Mouse (Mus musculus): ENCODE results near the gene Cct2. TPM values are rescaled to one million over a fixed set of nuclear protein-coding genes. Genes with fewer than 3 reads are reported as not detected.
A peak's percentile ranks its signal among the peaks of the same experiment; 100 is the strongest.
"Not testable (repeated sequence)": the region's sequence is repeated elsewhere in the genome, so short reads cannot be mapped to it uniquely, and the experiment has no call there.

The Cct2 gene
- polyA plus RNA-seq, 1 experiment from 2014 or later, result 213 TPM

- Histone ChIP-seq H3K27me3 (ENCODE audit: control insufficient read depth, insufficient read depth, low read depth, low read length) (no peaks in the 10 kb centered on the region), H3K4me3 (ENCODE audit: low read length) (no peak overlapping the region), H3K9me3 (ENCODE audit: control insufficient read depth, low read length) (no peaks in the 10 kb centered on the region), H3K27ac (ENCODE audit: low read length) (no peak overlapping the region), H3K9ac (ENCODE audit: low read length) (no peak overlapping the region), H3K4me1 (replicated peaks; ENCODE audit: control insufficient read depth, insufficient read depth, low read length) (peaks cover 12% of the 10 kb centered on the region; the same call in 1 of the 2 replicates), H3K4me2 (ENCODE audit: low read depth, low read length) (no peak overlapping the region), H3K36me3 (ENCODE audit: control insufficient read depth, insufficient read depth, low read length) (no peaks in the 10 kb centered on the region)
- ATAC-seq (ENCODE audit: low read depth), result no peak
- WGBS, result 61% methylated on average over 6 of the region's 6 CpGs
Measured at GRCm38 (mm10) chr10:117040355-117040754, 23.3 kb downstream of the Cct2 start.

- Histone ChIP-seq H3K4me2 (ENCODE audit: low read depth, low read length) (no peak overlapping the region), H3K4me3 (ENCODE audit: low read length) (no peak overlapping the region), H3K9me3 (ENCODE audit: control insufficient read depth, low read length) (no peaks in the 10 kb centered on the region), H3K27me3 (ENCODE audit: control insufficient read depth, insufficient read depth, low read depth, low read length) (no peaks in the 10 kb centered on the region), H3K4me1 (replicated peaks; ENCODE audit: control insufficient read depth, insufficient read depth, low read length) (no peaks in the 10 kb centered on the region), H3K27ac (ENCODE audit: low read length) (no peak overlapping the region), H3K36me3 (ENCODE audit: control insufficient read depth, insufficient read depth, low read length) (no peaks in the 10 kb centered on the region), H3K9ac (ENCODE audit: low read length) (no peak overlapping the region)
- 14% methylated on average over 8 of the region's 8 CpGs for WGBS
- no peak for ATAC-seq (ENCODE audit: low read depth)
Measured at GRCm38 (mm10) chr10:117033785-117034184, 29.8 kb downstream of the Cct2 start.

- Histone ChIP-seq H3K36me3 (ENCODE audit: control insufficient read depth, insufficient read depth, low read length) (no peaks in the 10 kb centered on the region), H3K4me3 (ENCODE audit: low read length) (no peak overlapping the region), H3K9me3 (ENCODE audit: control insufficient read depth, low read length) (no peaks in the 10 kb centered on the region), H3K9ac (ENCODE audit: low read length) (no peak overlapping the region), H3K4me2 (ENCODE audit: low read depth, low read length) (no peak overlapping the region), H3K27me3 (ENCODE audit: control insufficient read depth, insufficient read depth, low read depth, low read length) (no peaks in the 10 kb centered on the region), H3K4me1 (replicated peaks; ENCODE audit: control insufficient read depth, insufficient read depth, low read length) (no peaks in the 10 kb centered on the region), H3K27ac (ENCODE audit: low read length) (no peak overlapping the region)
- no peak for ATAC-seq (ENCODE audit: low read depth)
- 88% methylated on average over 3 of the region's 3 CpGs for WGBS
Measured at GRCm38 (mm10) chr10:117031160-117031559, 32.5 kb downstream of the Cct2 start.

GRCm38 (mm10) chr10:117026176-117026575, 37.4 kb downstream of the Cct2 start:
- WGBS, result 73% methylated on average over 8 of the region's 8 CpGs
- H3K9ac ChIP-seq (ENCODE audit: low read length), result no peak overlapping the region
- no peak overlapping the region for H3K27ac ChIP-seq (ENCODE audit: low read length)
- H3K36me3 ChIP-seq (ENCODE audit: control insufficient read depth, insufficient read depth, low read length), result no peaks in the 10 kb centered on the region
- H3K4me2 ChIP-seq (ENCODE audit: low read depth, low read length), result no peak overlapping the region
- ATAC-seq (ENCODE audit: low read depth), result no peak
- H3K9me3 ChIP-seq (ENCODE audit: control insufficient read depth, low read length), result no peaks in the 10 kb centered on the region
- H3K4me1 ChIP-seq (replicated peaks; ENCODE audit: control insufficient read depth, insufficient read depth, low read length), result peaks cover 6% of the 10 kb centered on the region; the same call in 1 of the 2 replicates
- no peak overlapping the region for H3K4me3 ChIP-seq (ENCODE audit: low read length)
- peaks cover 3% of the 10 kb centered on the region; the same call in 1 of the 2 replicates for H3K27me3 ChIP-seq (ENCODE audit: control insufficient read depth, insufficient read depth, low read depth, low read length)

- not testable (repeated sequence) for H3K27me3 ChIP-seq (ENCODE audit: control insufficient read depth, insufficient read depth, low read depth, low read length); H3K4me1 ChIP-seq (replicated peaks; ENCODE audit: control insufficient read depth, insufficient read depth, low read length); H3K4me2 ChIP-seq (ENCODE audit: low read depth, low read length); H3K9me3 ChIP-seq (ENCODE audit: control insufficient read depth, low read length); H3K4me3 ChIP-seq (ENCODE audit: low read length); H3K36me3 ChIP-seq (ENCODE audit: control insufficient read depth, insufficient read depth, low read length); ATAC-seq (ENCODE audit: low read depth); H3K9ac ChIP-seq (ENCODE audit: low read length); H3K27ac ChIP-seq (ENCODE audit: low read length)
Measured at GRCm38 (mm10) chr10:117025776-117026175, 37.8 kb downstream of the Cct2 start.

GRCm38 (mm10) chr10:117023693-117024092, 39.9 kb downstream of the Cct2 start:
- Histone ChIP-seq H3K9me3 (ENCODE audit: control insufficient read depth, low read length) (no peaks in the 10 kb centered on the region), H3K4me1 (replicated peaks; ENCODE audit: control insufficient read depth, insufficient read depth, low read length) (peaks cover 6% of the 10 kb centered on the region; the same call in 1 of the 2 replicates), H3K4me2 (ENCODE audit: low read depth, low read length) (peak overlapping the region; percentile 58), H3K9ac (ENCODE audit: low read length) (no peak overlapping the region), H3K4me3 (ENCODE audit: low read length) (peak overlapping the region; percentile 35), H3K27me3 (ENCODE audit: control insufficient read depth, insufficient read depth, low read depth, low read length) (peaks cover 3% of the 10 kb centered on the region; the same call in 1 of the 2 replicates), H3K27ac (ENCODE audit: low read length) (no peak overlapping the region), H3K36me3 (ENCODE audit: control insufficient read depth, insufficient read depth, low read length) (no peaks in the 10 kb centered on the region)
- 15% methylated on average over 16 of the region's 16 CpGs for WGBS
- peak; percentile 41; the same call in 1 of the 2 replicates for ATAC-seq (ENCODE audit: low read depth)

- WGBS, result 29% methylated on average over 21 of the region's 21 CpGs
- no peak; the same call in 1 of the 2 replicates for ATAC-seq (ENCODE audit: low read depth)
Measured at GRCm38 (mm10) chr10:117021020-117021754, 42.4 kb downstream of the Cct2 start.

GRCm38 (mm10) chr10:117018281-117018840, 45.3 kb downstream of the Cct2 start:
- whole genome bisulfite sequencing, result 68% methylated on average over 7 of the region's 7 CpGs
- peaks cover 6% of the 10 kb centered on the region; the same call in 1 of the 2 replicates for H3K4me1 ChIP-seq (replicated peaks; ENCODE audit: control insufficient read depth, insufficient read depth, low read length)
- H3K9me3 ChIP-seq (ENCODE audit: control insufficient read depth, low read length), result no peaks in the 10 kb centered on the region
- H3K36me3 ChIP-seq (ENCODE audit: control insufficient read depth, insufficient read depth, low read length), result no peaks in the 10 kb centered on the region
- ATAC-seq (ENCODE audit: low read depth), result no peak
- no peak overlapping the region for H3K27ac ChIP-seq (ENCODE audit: low read length)
- H3K4me2 ChIP-seq (ENCODE audit: low read depth, low read length), result no peak overlapping the region
- peaks cover 3% of the 10 kb centered on the region; the same call in 1 of the 2 replicates for H3K27me3 ChIP-seq (ENCODE audit: control insufficient read depth, insufficient read depth, low read depth, low read length)
- no peak overlapping the region for H3K9ac ChIP-seq (ENCODE audit: low read length)
- H3K4me3 ChIP-seq (ENCODE audit: low read length), result no peak overlapping the region

More at GRCm38 (mm10) chr10:117021020-117021754, 42.4 kb downstream of the Cct2 start:
- peaks cover 3% of the 10 kb centered on the region; the same call in 1 of the 2 replicates for H3K27me3 ChIP-seq (ENCODE audit: control insufficient read depth, insufficient read depth, low read depth, low read length)
- peaks cover 6% of the 10 kb centered on the region; the same call in 1 of the 2 replicates for H3K4me1 ChIP-seq (replicated peaks; ENCODE audit: control insufficient read depth, insufficient read depth, low read length)
- H3K27ac ChIP-seq (ENCODE audit: low read length), result no peak overlapping the region
- no peaks in the 10 kb centered on the region for H3K9me3 ChIP-seq (ENCODE audit: control insufficient read depth, low read length)
- H3K9ac ChIP-seq (ENCODE audit: low read length), result no peak overlapping the region
- no peaks in the 10 kb centered on the region for H3K36me3 ChIP-seq (ENCODE audit: control insufficient read depth, insufficient read depth, low read length)
- H3K4me2 ChIP-seq (ENCODE audit: low read depth, low read length), result no peak overlapping the region
- H3K4me3 ChIP-seq (ENCODE audit: low read length), result no peak overlapping the region

GRCm38 (mm10) chr10:117014565-117014964, 49.0 kb downstream of the Cct2 start:
- H3K36me3 ChIP-seq (ENCODE audit: control insufficient read depth, insufficient read depth, low read length), result no peaks in the 10 kb centered on the region
- no peaks in the 10 kb centered on the region for H3K9me3 ChIP-seq (ENCODE audit: control insufficient read depth, low read length)
- H3K9ac ChIP-seq (ENCODE audit: low read length), result no peak overlapping the region
- H3K4me1 ChIP-seq (replicated peaks; ENCODE audit: control insufficient read depth, insufficient read depth, low read length), result peaks cover 6% of the 10 kb centered on the region; the same call in 1 of the 2 replicates
- peak; percentile 59 for ATAC-seq (ENCODE audit: low read depth)
- H3K4me3 ChIP-seq (ENCODE audit: low read length), result no peak overlapping the region
- H3K27me3 ChIP-seq (ENCODE audit: control insufficient read depth, insufficient read depth, low read depth, low read length), result no peaks in the 10 kb centered on the region
- H3K27ac ChIP-seq (ENCODE audit: low read length), result no peak overlapping the region
- 62% methylated on average over 5 of the region's 5 CpGs for WGBS
- no peak overlapping the region for H3K4me2 ChIP-seq (ENCODE audit: low read depth, low read length)
